Mouse (Mus musculus) kidney, adult 2 months (tissue): ENCODE data around the gene Bcl7b.

Experiments
- CTCF ChIP-seq: fragments of 200-500 bp; conservative IDR thresholded peaks from 2 replicates; pipeline ENCODE4 v1.5.1; 2011; ENCODE audit warnings: low read depth, mild to moderate bottlenecking, control low read depth, low read length, moderate library complexity, mixed read lengths; ENCODE audit not compliant: insufficient read depth, insufficient read length
- POLR2A ChIP-seq: fragments of 200-500 bp; IDR thresholded peaks from one replicate; pipeline ENCODE4 v1.6.1; 2011; ENCODE audit warnings: low read depth, low read length, control low read depth

DNA sequence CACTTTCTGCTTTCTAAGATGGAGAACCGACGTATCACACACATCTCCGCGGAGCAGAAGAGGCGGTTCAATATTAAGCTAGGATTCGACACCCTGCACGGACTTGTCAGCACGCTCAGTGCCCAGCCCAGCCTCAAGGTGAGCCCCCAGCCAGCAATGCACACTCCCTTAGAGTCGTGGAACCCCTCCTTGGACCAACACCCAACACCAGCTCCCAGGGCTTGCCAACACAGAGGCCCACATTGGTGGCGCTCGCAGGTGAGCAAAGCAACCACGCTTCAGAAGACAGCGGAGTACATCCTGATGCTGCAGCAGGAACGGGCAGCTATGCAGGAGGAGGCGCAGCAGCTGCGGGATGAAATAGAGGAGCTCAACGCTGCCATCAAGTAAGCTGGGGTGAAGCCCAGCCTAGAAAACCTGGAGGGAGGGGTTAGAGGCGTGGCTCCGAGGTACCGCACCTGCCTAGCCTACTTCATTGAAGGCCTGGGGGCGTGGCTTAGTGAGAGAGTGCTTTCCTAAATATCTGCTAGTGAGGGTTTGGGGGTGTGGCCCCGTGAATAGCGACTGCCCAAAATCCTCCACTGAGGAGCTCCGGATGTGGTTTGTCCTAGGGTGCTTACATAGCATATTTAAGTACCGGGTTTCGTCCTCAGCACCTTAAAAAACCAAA, 34.2 kb upstream of the Bcl7b start:
- TF ChIP-seq CTCF (no peak), POLR2A (no peak)
